Mouse (Mus musculus): ENCODE data around the gene Gm45799. TPM values are rescaled to one million over a fixed set of nuclear protein-coding genes. Genes with fewer than 3 reads are reported as not detected.

Gm45799 gene
- 414 and 445 TPM in 2 replicates for polyA plus RNA-seq (2012; rRNA removed)

DNA sequence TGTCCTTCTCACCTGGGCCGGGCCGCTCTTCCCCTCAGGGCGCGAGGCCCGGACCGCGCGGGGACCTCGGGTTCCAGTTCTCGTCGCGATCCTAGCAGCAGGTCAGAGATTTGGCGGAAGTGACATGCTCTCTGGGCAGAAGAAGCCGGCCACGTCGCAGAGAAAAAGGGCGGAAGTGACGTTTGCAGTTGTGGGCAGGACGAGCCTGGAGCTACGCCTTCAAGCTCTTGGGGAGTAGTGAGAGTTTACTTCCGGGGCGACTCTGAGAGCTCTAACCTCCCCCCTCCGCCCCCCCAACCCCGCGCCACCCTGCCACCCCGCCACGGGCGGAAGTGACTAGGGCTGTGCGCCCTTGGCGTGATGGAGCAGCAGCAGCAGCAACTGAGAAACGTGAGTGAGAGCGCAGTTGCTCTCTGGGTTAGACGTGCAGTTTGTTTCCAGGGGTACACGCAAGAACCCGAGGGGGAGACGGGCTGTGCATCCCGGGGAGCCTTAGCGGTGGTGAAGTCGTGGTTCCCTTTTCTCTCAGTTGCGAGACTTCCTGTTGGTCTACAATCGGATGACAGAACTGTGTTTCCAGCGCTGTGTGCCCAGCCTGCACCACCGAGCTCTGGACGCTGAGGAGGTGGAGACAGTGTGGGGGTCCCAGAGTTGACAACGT lies at the start of gene Gm45799, which contains the start of gene Arfip2:
Gm45799 (plus strand) TSS at position 320 of the 661 bp plus-strand sequence.
Arfip2 (minus strand) TSS at position 184 of the 661 bp plus-strand sequence.
- H3K4me3 ChIP-seq (ENCODE audit: control insufficient read depth, insufficient read depth, low read length): peak within 1 kb of the TSS; percentile 90
- peaks cover 4% of the 10 kb centered on the region; the same call in 1 of the 2 replicates for H3K36me3 ChIP-seq (ENCODE audit: control insufficient read depth, insufficient read depth, low read length)
- H3K27ac ChIP-seq (ENCODE audit: control insufficient read depth, insufficient read depth, low read length): peak within 1 kb of the TSS; percentile 80
- peaks cover 11% of the 10 kb centered on the region for H3K4me1 ChIP-seq (replicated peaks; ENCODE audit: control insufficient read depth, insufficient read depth, low read length)
- TF ChIP-seq POLR2A (IDR thresholded peaks at IDR 0.05; ENCODE audit: control insufficient read depth, extremely low read depth, insufficient read depth, low read length, poor library complexity) (peak; percentile 94), CTCF (IDR thresholded peaks at IDR 0.05; ENCODE audit: borderline replicate concordance, control insufficient read depth, extremely low read depth, insufficient read depth, low read length, poor library complexity) (no peak)
- WGBS: under 1% methylated on average over 45 of the region's 45 CpGs
- DNase-seq: peak; percentile 95
- no peaks in the 10 kb centered on the region for H3K27me3 ChIP-seq (ENCODE audit: control insufficient read depth, insufficient read depth, low read length)

- Histone ChIP-seq H3K36me3 (ENCODE audit: control insufficient read depth, insufficient read depth, low read length) (no peaks in the 10 kb centered on the region), H3K4me1 (replicated peaks; ENCODE audit: control insufficient read depth, insufficient read depth, low read length) (no peaks in the 10 kb centered on the region), H3K27me3 (ENCODE audit: control insufficient read depth, insufficient read depth, low read length) (no peaks in the 10 kb centered on the region), H3K4me3 (ENCODE audit: control insufficient read depth, insufficient read depth, low read length) (no peak overlapping the region), H3K27ac (ENCODE audit: control insufficient read depth, insufficient read depth, low read length) (no peak overlapping the region)
- WGBS: 46% methylated on average over 9 of the region's 9 CpGs
- TF ChIP-seq CTCF (IDR thresholded peaks at IDR 0.05; ENCODE audit: borderline replicate concordance, control insufficient read depth, extremely low read depth, insufficient read depth, low read length, poor library complexity): 0 out of 2 replicates have a peak, but pooled peaks have one; percentile 34
- no peak for TF ChIP-seq POLR2A (IDR thresholded peaks at IDR 0.05; ENCODE audit: control insufficient read depth, extremely low read depth, insufficient read depth, low read length, poor library complexity)
- peak; percentile 35 for DNase-seq
Measured at GRCm38 (mm10) chr7:105602860-105603623, 37.3 kb upstream of the Gm45799 start.

- TF ChIP-seq CTCF (IDR thresholded peaks at IDR 0.05; ENCODE audit: borderline replicate concordance, control insufficient read depth, extremely low read depth, insufficient read depth, low read length, poor library complexity) (no peak), POLR2A (IDR thresholded peaks at IDR 0.05; ENCODE audit: control insufficient read depth, extremely low read depth, insufficient read depth, low read length, poor library complexity) (no peak)
- WGBS: 60% methylated on average over 3 of the region's 3 CpGs
- no peak overlapping the region for H3K4me3 ChIP-seq (ENCODE audit: control insufficient read depth, insufficient read depth, low read length)
- no peak overlapping the region for H3K27ac ChIP-seq (ENCODE audit: control insufficient read depth, insufficient read depth, low read length)
- H3K4me1 ChIP-seq (replicated peaks; ENCODE audit: control insufficient read depth, insufficient read depth, low read length): no peaks in the 10 kb centered on the region
- no peaks in the 10 kb centered on the region for H3K27me3 ChIP-seq (ENCODE audit: control insufficient read depth, insufficient read depth, low read length)
- no peak for DNase-seq
- H3K36me3 ChIP-seq (ENCODE audit: control insufficient read depth, insufficient read depth, low read length): no peaks in the 10 kb centered on the region
Measured at GRCm38 (mm10) chr7:105608467-105608866, 31.9 kb upstream of the Gm45799 start.

DNA sequence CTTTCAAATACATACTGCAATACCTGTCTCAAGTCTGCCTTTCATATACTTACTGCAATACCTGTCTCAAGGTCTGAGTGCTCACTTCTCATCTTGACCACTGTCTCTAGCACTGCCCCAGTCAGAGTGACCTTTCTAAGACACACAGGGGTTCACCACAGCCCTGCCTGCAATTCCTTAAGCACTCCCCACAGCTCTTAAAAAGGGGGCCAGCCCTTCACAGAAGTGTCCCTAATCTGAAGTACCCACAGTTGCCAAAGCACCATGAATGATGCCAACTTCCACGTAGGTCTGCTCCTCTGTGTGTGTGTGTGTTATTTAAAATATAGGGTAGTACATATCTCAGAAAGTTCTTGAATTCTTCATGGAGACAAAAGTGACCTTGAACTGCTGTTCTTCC lies 28.6 kb upstream of the Gm45799 start:
- no peak for DNase-seq
- no peak overlapping the region for H3K4me3 ChIP-seq (ENCODE audit: control insufficient read depth, insufficient read depth, low read length)
- no peak overlapping the region for H3K27ac ChIP-seq (ENCODE audit: control insufficient read depth, insufficient read depth, low read length)
- H3K27me3 ChIP-seq (ENCODE audit: control insufficient read depth, insufficient read depth, low read length): no peaks in the 10 kb centered on the region
- WGBS: 94% methylated on average over 1 of the region's 1 CpGs
- 0 out of 2 replicates have a peak, but pooled peaks cover 2% of the 10 kb centered on the region for H3K4me1 ChIP-seq (replicated peaks; ENCODE audit: control insufficient read depth, insufficient read depth, low read length)
- TF ChIP-seq CTCF (IDR thresholded peaks at IDR 0.05; ENCODE audit: borderline replicate concordance, control insufficient read depth, extremely low read depth, insufficient read depth, low read length, poor library complexity) (no peak), POLR2A (IDR thresholded peaks at IDR 0.05; ENCODE audit: control insufficient read depth, extremely low read depth, insufficient read depth, low read length, poor library complexity) (no peak)
- no peaks in the 10 kb centered on the region for H3K36me3 ChIP-seq (ENCODE audit: control insufficient read depth, insufficient read depth, low read length)

GRCm38 (mm10) chr7:105614400-105614799 lies 26.0 kb upstream of the Gm45799 start:
- 90% methylated on average over 1 of the region's 1 CpGs for WGBS
- 0 out of 2 replicates have a peak, but pooled peaks cover 2% of the 10 kb centered on the region for H3K4me1 ChIP-seq (replicated peaks; ENCODE audit: control insufficient read depth, insufficient read depth, low read length)
- no peak overlapping the region for H3K27ac ChIP-seq (ENCODE audit: control insufficient read depth, insufficient read depth, low read length)
- no peaks in the 10 kb centered on the region for H3K27me3 ChIP-seq (ENCODE audit: control insufficient read depth, insufficient read depth, low read length)
- no peak for DNase-seq
- H3K4me3 ChIP-seq (ENCODE audit: control insufficient read depth, insufficient read depth, low read length): no peak overlapping the region
- TF ChIP-seq POLR2A (IDR thresholded peaks at IDR 0.05; ENCODE audit: control insufficient read depth, extremely low read depth, insufficient read depth, low read length, poor library complexity) (no peak), CTCF (IDR thresholded peaks at IDR 0.05; ENCODE audit: borderline replicate concordance, control insufficient read depth, extremely low read depth, insufficient read depth, low read length, poor library complexity) (no peak)
- no peaks in the 10 kb centered on the region for H3K36me3 ChIP-seq (ENCODE audit: control insufficient read depth, insufficient read depth, low read length)

DNA sequence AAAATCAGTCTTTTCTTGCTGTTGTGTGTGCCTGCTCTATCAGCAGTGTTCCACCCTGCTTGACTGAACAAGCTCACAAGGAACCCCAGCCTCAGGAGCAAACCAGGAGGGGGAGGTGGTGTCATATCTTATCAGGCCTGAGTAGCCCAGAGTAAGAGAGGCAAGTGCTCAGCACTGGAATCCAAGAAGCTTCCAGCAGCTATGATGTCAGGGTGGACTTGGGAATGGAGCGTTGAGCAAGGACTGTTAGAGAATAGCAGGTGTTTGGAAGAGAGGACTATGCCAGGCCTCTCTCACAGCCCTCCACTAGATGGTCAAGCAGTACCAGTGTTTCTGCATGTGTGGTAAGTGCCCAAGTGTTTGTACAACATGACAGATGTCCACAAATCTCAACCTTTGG lies 24.6 kb upstream of the Gm45799 start:
- no peak overlapping the region for H3K27ac ChIP-seq (ENCODE audit: control insufficient read depth, insufficient read depth, low read length)
- 0 out of 2 replicates have a peak, but pooled peaks cover 2% of the 10 kb centered on the region for H3K4me1 ChIP-seq (replicated peaks; ENCODE audit: control insufficient read depth, insufficient read depth, low read length)
- no peaks in the 10 kb centered on the region for H3K27me3 ChIP-seq (ENCODE audit: control insufficient read depth, insufficient read depth, low read length)
- TF ChIP-seq CTCF (IDR thresholded peaks at IDR 0.05; ENCODE audit: borderline replicate concordance, control insufficient read depth, extremely low read depth, insufficient read depth, low read length, poor library complexity) (no peak), POLR2A (IDR thresholded peaks at IDR 0.05; ENCODE audit: control insufficient read depth, extremely low read depth, insufficient read depth, low read length, poor library complexity) (no peak)
- DNase-seq: no peak
- no peak overlapping the region for H3K4me3 ChIP-seq (ENCODE audit: control insufficient read depth, insufficient read depth, low read length)
- H3K36me3 ChIP-seq (ENCODE audit: control insufficient read depth, insufficient read depth, low read length): no peaks in the 10 kb centered on the region
- WGBS: 86% methylated on average over 1 of the region's 1 CpGs

Data from thymus, adult 2 months (tissue).